ENCODE assay signal across 17 mouse cellular contexts in the genomic region with DNA sequence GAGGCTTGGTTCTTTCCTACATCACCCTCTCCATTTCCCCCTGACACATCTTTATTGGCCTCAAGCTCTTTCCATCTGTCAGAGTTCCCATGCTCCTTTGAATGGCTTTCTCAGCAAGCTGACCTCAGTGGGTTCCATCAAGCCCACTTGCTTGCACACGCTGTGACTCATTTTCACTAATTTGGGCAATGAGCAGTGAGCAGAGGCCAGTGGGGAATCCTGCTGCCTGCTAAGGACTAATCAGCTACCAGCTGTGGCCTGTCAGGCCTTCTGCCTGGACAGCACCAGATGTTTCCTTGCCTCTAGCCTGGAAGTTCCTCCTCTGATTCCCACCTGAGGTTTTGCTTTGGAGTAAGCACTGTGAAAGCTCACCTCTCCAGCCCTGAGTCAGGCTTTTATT.
A peak's percentile ranks its signal among the peaks of the same experiment; 100 is the strongest.
DNase-seq lines count a peak whose midpoint lies in the region; ATAC-seq and TF ChIP-seq lines count a peak whose summit lies in the region.
"Had no signal": no experiment of that assay in that cellular context is flagged by ENCODE, and none has a peak within 500 bp of the region (broad histone marks: within the 10 kb centered on the region; RNA-seq: fewer than 3 reads in every experiment).

No protein-coding gene starts in this region.

- 56% methylated on average over 1 of the region's 1 CpGs for WGBS in kidney, postnatal 0 days
- WGBS in neural tube, embryonic 12.5 days: 46% methylated on average over 1 of the region's 1 CpGs

- ATAC-seq in kidney, postnatal 0 days (replicated peaks; ENCODE audit: low FRiP score, low read depth): no peak
- ATAC-seq in neural tube, embryonic 12.5 days (ENCODE audit: low FRiP score, low read depth): 0 out of 2 replicates have a peak, but pooled peaks have one; percentile 37
- ATAC-seq: forebrain, postnatal 0 days; midbrain, embryonic 15.5 days had no signal

- no peaks in the 10 kb centered on the region for H3K9me3 ChIP-seq in kidney, postnatal 0 days (replicated peaks; ENCODE audit: low read length)
- no peaks in the 10 kb centered on the region for H3K9me3 ChIP-seq in neural tube, embryonic 12.5 days
- H3K9me3 ChIP-seq: liver, embryonic 13.5 days; midbrain, embryonic 15.5 days had no signal

- peak; percentile 28 to 36 for DNase-seq in cerebellum, postnatal 10 days
- no peak for DNase-seq in cerebellum, adult 11 months
- peak; percentile 11 for DNase-seq in kidney, postnatal 0 days (ENCODE audit: low spot score)
- no peak for DNase-seq in kidney, postnatal 36 days
- no peak for DNase-seq in neural tube, embryonic 10.5 days (ENCODE audit: extremely low spot score, low spot score)
- peak; percentile 40 for DNase-seq in retina, embryonic 14.5 days (ENCODE audit: low spot score)
- DNase-seq in adrenal gland, postnatal 25 days: no peak
- DNase-seq: adrenal gland, adult 2 months; forebrain, postnatal 0 days; gastrocnemius, postnatal 25 days; kidney, adult 18-20 months; layer of hippocampus, adult 9-11 months; liver, embryonic 13.5 days; right cerebral cortex, postnatal 4 days; thymus, adult 18-20 months had no signal

- H3K36me3 ChIP-seq in kidney, postnatal 0 days (ENCODE audit: insufficient read depth, low read length): no peaks in the 10 kb centered on the region
- no peaks in the 10 kb centered on the region for H3K36me3 ChIP-seq in neural tube, embryonic 12.5 days
- H3K36me3 ChIP-seq: liver, embryonic 13.5 days; midbrain, embryonic 15.5 days had no signal

- no peak overlapping the region for H3K27ac ChIP-seq in kidney, postnatal 0 days
- no peak overlapping the region for H3K27ac ChIP-seq in neural tube, embryonic 12.5 days
- H3K27ac ChIP-seq: liver, embryonic 13.5 days; midbrain, embryonic 15.5 days had no signal

- TF ChIP-seq CTCF in kidney, postnatal 0 days (IDR thresholded peaks at IDR 0.05; ENCODE audit: low read depth): no peak

- no peaks in the 10 kb centered on the region for H3K27me3 ChIP-seq in kidney, postnatal 0 days (ENCODE audit: insufficient read depth, low read length)
- H3K27me3 ChIP-seq in neural tube, embryonic 12.5 days (replicated peaks): no peaks in the 10 kb centered on the region
- H3K27me3 ChIP-seq: liver, embryonic 13.5 days; midbrain, embryonic 15.5 days had no signal

- no peak overlapping the region for H3K4me2 ChIP-seq in kidney, postnatal 0 days (ENCODE audit: low read length)
- H3K4me2 ChIP-seq in neural tube, embryonic 12.5 days (replicated peaks): no peak overlapping the region
- H3K4me2 ChIP-seq: liver, embryonic 13.5 days; midbrain, embryonic 15.5 days had no signal

- H3K4me3 ChIP-seq in kidney, postnatal 0 days (replicated peaks; ENCODE audit: low read depth, low read length): no peak overlapping the region
- H3K4me3 ChIP-seq in neural tube, embryonic 12.5 days: no peak overlapping the region
- H3K4me3 ChIP-seq: liver, embryonic 13.5 days; midbrain, embryonic 15.5 days had no signal

- no peaks in the 10 kb centered on the region for H3K4me1 ChIP-seq in kidney, postnatal 0 days (replicated peaks; ENCODE audit: insufficient read depth, low read length)
- no peaks in the 10 kb centered on the region for H3K4me1 ChIP-seq in neural tube, embryonic 12.5 days
- H3K4me1 ChIP-seq: liver, embryonic 13.5 days; midbrain, embryonic 15.5 days had no signal

- H3K9ac ChIP-seq in kidney, postnatal 0 days (ENCODE audit: low read depth, low read length): no peak overlapping the region
- H3K9ac ChIP-seq in neural tube, embryonic 12.5 days: no peak overlapping the region
- H3K9ac ChIP-seq: forebrain, postnatal 0 days; liver, embryonic 13.5 days; midbrain, embryonic 15.5 days had no signal

Comparison
In these comparisons a context has a peak if more than half of its experiments do, and no peak if none do; other contexts are left out.
1. DNase-seq: peak in cerebellum, postnatal 10 days (2 of 2), kidney, postnatal 0 days (single experiment) and retina, embryonic 14.5 days (single experiment); none in cerebellum, adult 11 months (single experiment), kidney, postnatal 36 days (0 of 2), neural tube, embryonic 10.5 days (single experiment) and adrenal gland, postnatal 25 days (single experiment).